Mouse (Mus musculus) c-Kit-negative CD71-positive TER-119-positive erythroid progenitor cells, embryonic 14.5 days (primary cell): ENCODE measurements around the gene Speer4d.
"Not testable (repeated sequence)": the region's sequence is repeated elsewhere in the genome, so short reads cannot be mapped to it uniquely, and the experiment has no call there.

Source experiments
- DNase-seq: peaks from one replicate; pipeline ENCODE4 v3.0.0-alpha.2; 2013; ENCODE audit warnings: low read depth, low spot score

Speer4d gene

DNA sequence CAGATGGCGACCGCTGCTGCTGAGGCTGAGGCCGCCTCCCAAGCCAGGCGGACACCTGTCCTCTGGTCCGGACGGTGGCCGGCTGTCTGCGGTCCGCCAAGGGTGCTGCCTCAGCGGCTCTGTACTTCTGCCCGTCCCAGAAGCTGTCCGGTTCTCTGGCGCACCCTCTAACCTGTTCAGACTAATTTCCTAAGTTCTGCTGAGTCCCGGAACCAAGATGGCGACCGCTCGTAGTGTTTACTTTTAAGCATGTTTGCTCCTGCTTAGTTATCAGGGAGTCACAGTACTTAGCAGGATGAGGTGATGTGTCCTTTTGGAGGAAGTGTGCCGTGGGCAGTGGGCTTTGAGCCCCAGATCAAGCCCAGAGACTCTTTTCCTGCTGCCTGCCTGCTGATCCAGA lies 51.9 kb downstream of the Speer4d start:
- not testable (repeated sequence) for DNase-seq
